Mouse (Mus musculus) neural tube, embryonic 13.5 days (tissue): ENCODE measurements around the gene Cep152. TPM values are rescaled to one million over a fixed set of nuclear protein-coding genes. Genes with fewer than 3 reads are reported as not detected.
A peak's percentile ranks its signal among the peaks of the same experiment; 100 is the strongest.

Experiments used
- ATAC-seq: fragments of 200-750 bp; cut with Nextera tagmentation; 2 replicates; pipeline ENCODE4 v1.8.0; 2017; ENCODE audit warnings: low read depth, mild to moderate bottlenecking, moderate TSS enrichment, moderate library complexity
- H3K27ac ChIP-seq: fragments of 300-500 bp; sonication (generic); replicated peaks from 2 replicates; pipeline ENCODE4 v1.5.1; 2015; ENCODE audit warnings: moderate library complexity, mild to moderate bottlenecking, inconsistent platforms
- H3K27me3 ChIP-seq: fragments of 300-500 bp; sonication (generic); 2 replicates; pipeline ENCODE4 v1.6.1; 2015; ENCODE audit warnings: mild to moderate bottlenecking, inconsistent platforms
- H3K36me3 ChIP-seq: fragments of 300-500 bp; sonication (generic); 2 replicates; pipeline ENCODE4 v1.6.1; 2015; ENCODE audit warnings: mild to moderate bottlenecking, inconsistent platforms
- H3K4me1 ChIP-seq: fragments of 300-500 bp; sonication (generic); replicated peaks from 2 replicates; pipeline ENCODE4 v1.6.1; 2015; ENCODE audit warnings: inconsistent platforms
- H3K4me2 ChIP-seq: fragments of 300-500 bp; sonication (generic); 2 replicates; pipeline ENCODE4 v1.6.1; 2015; ENCODE audit warnings: inconsistent platforms, mild to moderate bottlenecking, moderate library complexity
- H3K4me3 ChIP-seq: fragments of 300-500 bp; sonication (generic); 2 replicates; pipeline ENCODE4 v1.5.1; 2015; ENCODE audit warnings: mild to moderate bottlenecking, inconsistent platforms
- H3K9ac ChIP-seq: fragments of 300-500 bp; sonication (generic); 2 replicates; pipeline ENCODE4 v1.6.1; 2015; ENCODE audit warnings: moderate library complexity, mild to moderate bottlenecking, inconsistent platforms
- H3K9me3 ChIP-seq: fragments of 300-500 bp; sonication (generic); 2 replicates; pipeline ENCODE4 v1.6.1; 2016; ENCODE audit warnings: inconsistent platforms
- WGBS: fragments of 180-500 bp; shearing (Covaris S2); methylation state at CpG from one replicate; pipeline ENCODE4 v1.1.7; 2015; 5-methylcytosine and 5-hydroxymethylcytosine counted together
- polyA plus RNA-seq: library from polyadenylated mRNA; unstranded; fragments of >200 nt; fragmentation: Nextera tagmentation; extraction: Ambion mirVana; gene quantifications from 2 replicates; pipeline ENCODE4 v1.2.1, GENCODE M21; 2015

Cep152 gene
- polyA plus RNA-seq: 2.4 and 2.8 TPM in 2 replicates

DNA sequence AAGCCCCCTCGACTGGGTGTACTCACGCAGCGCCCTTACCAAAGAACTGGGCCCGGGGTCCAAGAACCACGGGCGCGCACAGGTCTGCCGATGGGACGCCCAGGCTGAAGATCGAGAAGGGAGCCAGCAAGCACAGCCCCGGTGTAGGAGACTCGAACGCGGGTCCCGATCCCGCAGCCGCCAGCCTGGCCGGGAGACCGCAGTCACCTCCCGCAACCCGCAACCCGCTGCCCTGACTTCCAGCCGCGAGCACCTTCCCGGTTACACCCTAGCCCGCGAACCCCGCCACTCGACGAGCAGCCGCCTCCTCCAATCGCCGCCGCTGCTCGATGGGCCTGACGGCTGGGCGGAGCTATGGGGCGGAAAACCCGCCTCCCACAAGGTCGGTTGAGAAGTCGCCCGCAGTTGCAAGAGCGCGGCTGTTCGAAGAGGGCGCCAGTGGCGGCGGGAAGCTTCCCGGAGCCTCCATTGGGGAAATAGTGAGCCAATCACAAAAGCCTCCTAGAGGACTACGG, at the start of gene Cep152:
Gene Cep152 (minus strand): TSS at position 277 of the 515 bp plus-strand sequence.
- Histone ChIP-seq H3K27me3 (no peaks in the 10 kb centered on the region), H3K9me3 (no peaks in the 10 kb centered on the region), H3K9ac (peak within 1 kb of the TSS; percentile 84), H3K27ac (no peak within 1 kb of the TSS), H3K4me3 (peak within 1 kb of the TSS; percentile 84), H3K4me2 (peak within 1 kb of the TSS; percentile 79), H3K36me3 (0 out of 2 replicates have a peak, but pooled peaks cover 2% of the 10 kb centered on the region), H3K4me1 (peaks cover 29% of the 10 kb centered on the region)
- ATAC-seq: peak; percentile 99
- WGBS: 0% methylated on average over 50 of the region's 50 CpGs

GRCm38 (mm10) chr2:125672957-125673631, 48.2 kb upstream of the Cep152 start, which contains the start of gene Eid1:
Gene Eid1 (plus strand): TSS chr2:125673095.
- Histone ChIP-seq H3K4me2 (peak within 1 kb of the TSS; percentile 69), H3K9me3 (no peaks in the 10 kb centered on the region), H3K4me3 (peak within 1 kb of the TSS; percentile 65), H3K27me3 (no peaks in the 10 kb centered on the region), H3K4me1 (peaks cover 14% of the 10 kb centered on the region), H3K36me3 (no peaks in the 10 kb centered on the region), H3K9ac (peak within 1 kb of the TSS; percentile 87), H3K27ac (peak within 1 kb of the TSS; percentile 98)
- WGBS: 3% methylated on average over 70 of the region's 79 CpGs
- peak; percentile 96 for ATAC-seq

GRCm38 (mm10) chr2:125672568-125672956, 47.6 kb upstream of the Cep152 start:
- WGBS: 14% methylated on average over 18 of the region's 20 CpGs
- peak overlapping the region; percentile 65 for H3K4me3 ChIP-seq
- no peak for ATAC-seq
- H3K9ac ChIP-seq: peak overlapping the region; percentile 87
- peak overlapping the region; percentile 69 for H3K4me2 ChIP-seq
- no peaks in the 10 kb centered on the region for H3K27me3 ChIP-seq
- no peaks in the 10 kb centered on the region for H3K36me3 ChIP-seq
- peaks cover 14% of the 10 kb centered on the region for H3K4me1 ChIP-seq
- H3K9me3 ChIP-seq: no peaks in the 10 kb centered on the region
- peak overlapping the region; percentile 98 for H3K27ac ChIP-seq

DNA sequence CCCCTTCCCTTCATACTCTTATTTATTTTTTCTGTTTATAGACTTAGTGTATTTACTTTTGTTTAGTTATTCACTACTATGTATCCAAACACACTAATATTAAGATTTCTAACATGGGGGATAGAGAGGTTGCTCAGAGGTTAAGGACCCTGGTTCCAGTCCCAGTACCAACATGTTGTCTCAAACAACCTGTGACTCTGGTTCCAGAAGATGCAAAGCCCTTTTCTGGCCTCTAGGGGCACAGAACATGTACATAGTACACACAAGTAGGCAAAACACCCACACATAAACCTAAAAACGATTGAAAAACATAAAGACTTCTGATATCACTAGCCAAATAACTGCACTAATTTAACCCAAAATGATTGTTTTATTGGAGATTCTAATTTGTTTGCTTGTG, 45.9 kb upstream of the Cep152 start:
- no peak overlapping the region for H3K9ac ChIP-seq
- no peaks in the 10 kb centered on the region for H3K9me3 ChIP-seq
- ATAC-seq: no peak
- no peak overlapping the region for H3K4me3 ChIP-seq
- H3K27me3 ChIP-seq: no peaks in the 10 kb centered on the region
- H3K4me2 ChIP-seq: no peak overlapping the region
- peaks cover 16% of the 10 kb centered on the region for H3K4me1 ChIP-seq
- H3K27ac ChIP-seq: no peak overlapping the region
- no peaks in the 10 kb centered on the region for H3K36me3 ChIP-seq
- 59% methylated on average over 1 of the region's 1 CpGs for WGBS

DNA sequence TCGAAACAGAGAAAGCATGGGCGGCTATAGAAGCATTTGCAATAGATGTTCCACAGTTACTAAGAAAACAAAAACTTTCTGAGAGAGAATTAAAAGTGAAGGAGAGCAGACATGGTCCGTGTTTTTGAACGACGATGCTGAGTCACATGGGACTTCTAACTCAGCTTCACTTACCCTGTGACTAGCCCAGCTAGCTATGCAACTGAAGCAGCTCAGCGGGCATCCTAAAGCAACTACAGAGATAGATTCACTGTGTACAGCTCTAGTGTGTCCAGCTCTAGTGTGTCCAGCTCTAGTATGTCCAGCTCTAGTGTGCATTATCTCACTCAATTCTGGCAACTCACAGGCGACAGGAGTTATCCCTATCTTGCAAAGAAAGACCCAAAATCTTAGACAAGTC, 42.8 kb upstream of the Cep152 start:
- Histone ChIP-seq H3K9me3 (no peaks in the 10 kb centered on the region), H3K4me3 (no peak overlapping the region), H3K27me3 (no peaks in the 10 kb centered on the region), H3K9ac (no peak overlapping the region), H3K4me1 (0 out of 2 replicates have a peak, but pooled peaks cover 11% of the 10 kb centered on the region), H3K36me3 (no peaks in the 10 kb centered on the region), H3K4me2 (no peak overlapping the region), H3K27ac (no peak overlapping the region)
- WGBS: 86% methylated on average over 7 of the region's 7 CpGs
- ATAC-seq: no peak

- 61% methylated on average over 5 of the region's 5 CpGs for WGBS
- no peaks in the 10 kb centered on the region for H3K9me3 ChIP-seq
- no peaks in the 10 kb centered on the region for H3K36me3 ChIP-seq
- H3K4me1 ChIP-seq: 0 out of 2 replicates have a peak, but pooled peaks cover 11% of the 10 kb centered on the region
- no peak overlapping the region for H3K9ac ChIP-seq
- no peak overlapping the region for H3K4me3 ChIP-seq
- no peaks in the 10 kb centered on the region for H3K27me3 ChIP-seq
- ATAC-seq: no peak
- no peak overlapping the region for H3K4me2 ChIP-seq
- no peak overlapping the region for H3K27ac ChIP-seq
These were observed 42.3 kb upstream of the Cep152 start for GRCm38 (mm10) chr2:125667184-125667583.

DNA sequence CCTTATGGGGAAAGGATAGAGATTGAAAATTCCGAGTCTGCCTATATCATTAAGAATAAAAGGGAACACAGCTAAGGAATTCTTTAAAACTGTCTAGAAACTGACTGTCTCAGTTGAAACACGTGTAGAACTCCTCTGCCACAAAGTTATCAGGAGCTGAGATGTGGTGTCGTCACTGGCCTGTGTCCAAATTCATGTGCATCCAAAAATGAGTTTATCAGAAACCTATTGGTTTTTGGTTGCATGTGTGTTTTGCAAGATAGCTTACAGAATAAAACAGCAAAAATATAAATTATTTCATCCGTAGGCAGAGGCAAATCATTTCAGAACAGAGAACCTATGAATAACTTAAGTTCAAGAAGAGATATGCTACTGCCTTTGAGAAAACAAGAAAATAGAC, 41.8 kb upstream of the Cep152 start:
- no peak overlapping the region for H3K4me2 ChIP-seq
- H3K27ac ChIP-seq: no peak overlapping the region
- H3K9ac ChIP-seq: no peak overlapping the region
- no peaks in the 10 kb centered on the region for H3K9me3 ChIP-seq
- H3K4me3 ChIP-seq: no peak overlapping the region
- WGBS: 83% methylated on average over 4 of the region's 4 CpGs
- H3K4me1 ChIP-seq: 0 out of 2 replicates have a peak, but pooled peaks cover 11% of the 10 kb centered on the region
- no peak for ATAC-seq
- H3K36me3 ChIP-seq: no peaks in the 10 kb centered on the region
- no peaks in the 10 kb centered on the region for H3K27me3 ChIP-seq

GRCm38 (mm10) chr2:125665909-125666308, 41.0 kb upstream of the Cep152 start:
- H3K9ac ChIP-seq: no peak overlapping the region
- peaks cover 12% of the 10 kb centered on the region; the same call in 1 of the 2 replicates for H3K4me1 ChIP-seq
- no peak for ATAC-seq
- no peak overlapping the region for H3K4me3 ChIP-seq
- no peaks in the 10 kb centered on the region for H3K36me3 ChIP-seq
- no peaks in the 10 kb centered on the region for H3K9me3 ChIP-seq
- H3K4me2 ChIP-seq: no peak overlapping the region
- no peaks in the 10 kb centered on the region for H3K27me3 ChIP-seq
- H3K27ac ChIP-seq: no peak overlapping the region
- 87% methylated on average over 4 of the region's 4 CpGs for WGBS

GRCm38 (mm10) chr2:125665213-125665612, 40.3 kb upstream of the Cep152 start:
- H3K36me3 ChIP-seq: no peaks in the 10 kb centered on the region
- no peak overlapping the region for H3K4me3 ChIP-seq
- H3K27ac ChIP-seq: no peak overlapping the region
- no peaks in the 10 kb centered on the region for H3K9me3 ChIP-seq
- WGBS: 89% methylated on average over 5 of the region's 5 CpGs
- H3K9ac ChIP-seq: no peak overlapping the region
- ATAC-seq: no peak
- no peaks in the 10 kb centered on the region for H3K27me3 ChIP-seq
- H3K4me1 ChIP-seq: peaks cover 19% of the 10 kb centered on the region
- no peak overlapping the region for H3K4me2 ChIP-seq

- H3K4me2 ChIP-seq: no peak overlapping the region
- no peak overlapping the region for H3K27ac ChIP-seq
- no peak overlapping the region for H3K4me3 ChIP-seq
- no peak for ATAC-seq
- no peaks in the 10 kb centered on the region for H3K27me3 ChIP-seq
- H3K4me1 ChIP-seq: peaks cover 20% of the 10 kb centered on the region
- no peak overlapping the region for H3K9ac ChIP-seq
- WGBS: 90% methylated on average over 3 of the region's 3 CpGs
- H3K36me3 ChIP-seq: no peaks in the 10 kb centered on the region
- no peaks in the 10 kb centered on the region for H3K9me3 ChIP-seq
These were observed 37.6 kb upstream of the Cep152 start for GRCm38 (mm10) chr2:125662517-125662916.

GRCm38 (mm10) chr2:125661156-125661555, 36.2 kb upstream of the Cep152 start:
- Histone ChIP-seq H3K4me2 (peak overlapping the region; percentile 46), H3K9ac (peak overlapping the region; percentile 55; the same call in 1 of the 2 replicates), H3K9me3 (no peaks in the 10 kb centered on the region), H3K4me3 (no peak overlapping the region), H3K36me3 (no peaks in the 10 kb centered on the region), H3K27me3 (no peaks in the 10 kb centered on the region), H3K27ac (no peak overlapping the region), H3K4me1 (peaks cover 17% of the 10 kb centered on the region)
- WGBS: 67% methylated on average over 4 of the region's 4 CpGs
- ATAC-seq: no peak

- peak; percentile 70 for ATAC-seq
- Histone ChIP-seq H3K27me3 (no peaks in the 10 kb centered on the region), H3K4me1 (peaks cover 17% of the 10 kb centered on the region), H3K36me3 (no peaks in the 10 kb centered on the region), H3K4me3 (peak overlapping the region; percentile 20), H3K27ac (no peak overlapping the region), H3K4me2 (peak overlapping the region; percentile 46), H3K9ac (peak overlapping the region; percentile 55; the same call in 1 of the 2 replicates), H3K9me3 (no peaks in the 10 kb centered on the region)
- WGBS: 42% methylated on average over 20 of the region's 20 CpGs
These were observed 35.7 kb upstream of the Cep152 start for GRCm38 (mm10) chr2:125660537-125661130.
